ENCODE assay signal across 8 mouse cellular contexts in genomic region chr12:15813819-15814165, GRCm38 (mm10). TPM values are rescaled to one million over a fixed set of nuclear protein-coding genes. Genes with fewer than 3 reads are reported as not detected.
DNase-seq lines count a peak whose midpoint lies in the region; ATAC-seq and TF ChIP-seq lines count a peak whose summit lies in the region.

No protein-coding gene starts in this region.

- no peaks in the 10 kb centered on the region for H3K9me3 ChIP-seq in kidney, postnatal 0 days (replicated peaks; ENCODE audit: low read length)
- no peaks in the 10 kb centered on the region for H3K9me3 ChIP-seq in embryonic facial prominence, embryonic 14.5 days (ENCODE audit: control insufficient read depth, low read length)
- no peaks in the 10 kb centered on the region for H3K9me3 ChIP-seq in hindbrain, postnatal 0 days (ENCODE audit: low read length)
- H3K9me3 ChIP-seq in midbrain, embryonic 16.5 days (replicated peaks; ENCODE audit: control insufficient read depth, low read length, poor library complexity, severe bottlenecking), result no peaks in the 10 kb centered on the region

- DNase-seq in kidney, postnatal 0 days (ENCODE audit: low spot score), result no peak
- DNase-seq in kidney, postnatal 36 days, result no peak
- no peak for DNase-seq in embryonic facial prominence, embryonic 14.5 days (ENCODE audit: low spot score)
- no peak for DNase-seq in hindbrain, postnatal 0 days (ENCODE audit: low spot score)
- no peak for DNase-seq in cerebellum, adult 8-10 months
- DNase-seq in ovary, postnatal 14 days (ENCODE audit: low spot score), result no peak
- no peak for DNase-seq in thymus, adult 18-20 months

- peak overlapping the region; percentile 91 for H3K9ac ChIP-seq in kidney, postnatal 0 days (ENCODE audit: low read depth, low read length)
- peak overlapping the region; percentile 90 for H3K9ac ChIP-seq in embryonic facial prominence, embryonic 14.5 days (ENCODE audit: low read depth, low read length)
- H3K9ac ChIP-seq in hindbrain, postnatal 0 days (replicated peaks; ENCODE audit: low read length), result peak overlapping the region; percentile 98
- peak overlapping the region; percentile 98 for H3K9ac ChIP-seq in midbrain, embryonic 16.5 days (ENCODE audit: low read depth, low read length)

- H3K4me1 ChIP-seq in kidney, postnatal 0 days (replicated peaks; ENCODE audit: insufficient read depth, low read length), result peaks cover 10% of the 10 kb centered on the region; the same call in 1 of the 2 replicates
- peaks cover 25% of the 10 kb centered on the region for H3K4me1 ChIP-seq in embryonic facial prominence, embryonic 14.5 days (ENCODE audit: control insufficient read depth, insufficient read depth, low read length)
- peaks cover 20% of the 10 kb centered on the region; the same call in 1 of the 2 replicates for H3K4me1 ChIP-seq in hindbrain, postnatal 0 days (ENCODE audit: insufficient read depth, low read length)
- peaks cover 28% of the 10 kb centered on the region for H3K4me1 ChIP-seq in midbrain, embryonic 16.5 days (ENCODE audit: control insufficient read depth, insufficient read depth, low read length)

- H3K36me3 ChIP-seq in kidney, postnatal 0 days (ENCODE audit: insufficient read depth, low read length), result peaks cover 8% of the 10 kb centered on the region; the same call in 1 of the 2 replicates
- peaks cover 9% of the 10 kb centered on the region; the same call in 1 of the 2 replicates for H3K36me3 ChIP-seq in embryonic facial prominence, embryonic 14.5 days (ENCODE audit: control insufficient read depth, insufficient read depth, low read length)
- H3K36me3 ChIP-seq in hindbrain, postnatal 0 days (ENCODE audit: insufficient read depth, low read length), result no peaks in the 10 kb centered on the region
- no peaks in the 10 kb centered on the region for H3K36me3 ChIP-seq in midbrain, embryonic 16.5 days (ENCODE audit: control insufficient read depth, insufficient read depth, low read length)

- peak overlapping the region; percentile 60 for H3K4me2 ChIP-seq in kidney, postnatal 0 days (ENCODE audit: low read length)
- H3K4me2 ChIP-seq in embryonic facial prominence, embryonic 14.5 days (ENCODE audit: low read depth, low read length), result peak overlapping the region; percentile 77
- peak overlapping the region; percentile 72 for H3K4me2 ChIP-seq in hindbrain, postnatal 0 days (ENCODE audit: low read depth, low read length)
- peak overlapping the region; percentile 85 for H3K4me2 ChIP-seq in midbrain, embryonic 16.5 days (ENCODE audit: low read length)

- peak overlapping the region; percentile 92 for H3K27ac ChIP-seq in kidney, postnatal 0 days
- peak overlapping the region; percentile 98 for H3K27ac ChIP-seq in embryonic facial prominence, embryonic 14.5 days (replicated peaks; ENCODE audit: low read depth, low read length)
- peak overlapping the region; percentile 96 for H3K27ac ChIP-seq in hindbrain, postnatal 0 days
- peak overlapping the region; percentile 98 for H3K27ac ChIP-seq in midbrain, embryonic 16.5 days (ENCODE audit: low read length)

- ATAC-seq in kidney, postnatal 0 days (replicated peaks; ENCODE audit: low FRiP score, low read depth), result no peak
- ATAC-seq in embryonic facial prominence, embryonic 14.5 days (ENCODE audit: low read depth), result no peak
- no peak for ATAC-seq in hindbrain, postnatal 0 days
- no peak for ATAC-seq in midbrain, embryonic 16.5 days

- WGBS in kidney, postnatal 0 days, result 4% methylated on average over 5 of the region's 5 CpGs
- 9% methylated on average over 5 of the region's 5 CpGs for WGBS in embryonic facial prominence, embryonic 14.5 days
- 3% methylated on average over 5 of the region's 5 CpGs for WGBS in hindbrain, postnatal 0 days
- WGBS in midbrain, embryonic 16.5 days, result 3% methylated on average over 5 of the region's 5 CpGs

- TF ChIP-seq CTCF in kidney, postnatal 0 days (IDR thresholded peaks at IDR 0.05; ENCODE audit: low read depth), result no peak
- TF ChIP-seq CTCF in hindbrain, postnatal 0 days (IDR thresholded peaks at IDR 0.05; ENCODE audit: low read depth), result no peak

- no peaks in the 10 kb centered on the region for H3K27me3 ChIP-seq in kidney, postnatal 0 days (ENCODE audit: insufficient read depth, low read length)
- no peaks in the 10 kb centered on the region for H3K27me3 ChIP-seq in embryonic facial prominence, embryonic 14.5 days (replicated peaks; ENCODE audit: control insufficient read depth, insufficient read depth, low read length)
- no peaks in the 10 kb centered on the region for H3K27me3 ChIP-seq in hindbrain, postnatal 0 days (ENCODE audit: insufficient read depth, low read length)
- no peaks in the 10 kb centered on the region for H3K27me3 ChIP-seq in midbrain, embryonic 16.5 days (ENCODE audit: control insufficient read depth, insufficient read depth, low read depth, low read length)

- H3K4me3 ChIP-seq in kidney, postnatal 0 days (replicated peaks; ENCODE audit: low read depth, low read length), result peak overlapping the region; percentile 81
- peak overlapping the region; percentile 70 for H3K4me3 ChIP-seq in embryonic facial prominence, embryonic 14.5 days (ENCODE audit: low read depth, low read length)
- peak overlapping the region; percentile 99 for H3K4me3 ChIP-seq in hindbrain, postnatal 0 days (ENCODE audit: low read length)
- H3K4me3 ChIP-seq in midbrain, embryonic 16.5 days (ENCODE audit: low read depth, low read length), result peak overlapping the region; percentile 77

RNA-seq across cellular contexts. Expression of gene Trib2, which starts 2.9 kb away (rescaled TPM):
- 51.4 and 53.0 TPM in 2 replicates for polyA plus RNA-seq in kidney, postnatal 0 days (2015; fragmentation: Nextera tagmentation; extraction: Ambion mirVana)
- polyA plus RNA-seq in embryonic facial prominence, embryonic 14.5 days (2014; fragmentation: Nextera tagmentation; extraction: Ambion mirVana), result 62.0 and 67.3 TPM in 2 replicates
- 150 and 164 TPM in 2 replicates for total RNA-seq in hindbrain, postnatal 0 days (2014; rRNA removed)
- polyA plus RNA-seq in hindbrain, postnatal 0 days (2015; fragmentation: Nextera tagmentation; extraction: Ambion mirVana), result 92.2 and 95.2 TPM in 2 replicates
- polyA plus RNA-seq in midbrain, embryonic 16.5 days (2015; fragmentation: Nextera tagmentation; extraction: Ambion mirVana), result 146 and 148 TPM in 2 replicates
